Mouse (Mus musculus) WW6 (cell line): ENCODE measurements around the gene Phldb2.

Source experiments
- DNase-seq: peaks from one replicate; pipeline ENCODE4 v3.0.0-alpha.2; 2013; ENCODE audit warnings: low read depth, low spot score

The Phldb2 gene

GRCm38 (mm10) chr16:45841806-45842205, 111.6 kb downstream of the Phldb2 start:
- no peak for DNase-seq

DNA sequence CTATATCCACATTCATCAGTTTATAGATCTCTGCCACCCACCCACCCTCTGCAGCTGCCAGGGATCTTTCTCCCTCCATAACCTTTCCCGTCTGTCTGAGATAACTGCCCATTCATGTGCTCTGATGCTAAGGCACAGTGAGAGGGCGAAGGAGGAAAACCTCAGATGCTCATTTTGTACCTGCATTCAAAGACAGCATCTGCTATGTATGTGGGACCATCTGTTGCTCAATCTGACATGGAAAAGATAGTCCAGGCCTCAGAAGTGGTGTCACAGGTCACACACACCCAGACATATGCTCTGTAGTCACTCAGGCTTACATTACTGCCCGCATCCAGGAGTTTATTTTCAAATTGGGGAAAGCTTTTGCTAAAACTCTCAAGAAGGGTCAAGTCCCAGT, 112.4 kb downstream of the Phldb2 start:
- DNase-seq, result no peak

GRCm38 (mm10) chr16:45837541-45838342, 115.7 kb downstream of the Phldb2 start:
- DNase-seq, result no peak

DNA sequence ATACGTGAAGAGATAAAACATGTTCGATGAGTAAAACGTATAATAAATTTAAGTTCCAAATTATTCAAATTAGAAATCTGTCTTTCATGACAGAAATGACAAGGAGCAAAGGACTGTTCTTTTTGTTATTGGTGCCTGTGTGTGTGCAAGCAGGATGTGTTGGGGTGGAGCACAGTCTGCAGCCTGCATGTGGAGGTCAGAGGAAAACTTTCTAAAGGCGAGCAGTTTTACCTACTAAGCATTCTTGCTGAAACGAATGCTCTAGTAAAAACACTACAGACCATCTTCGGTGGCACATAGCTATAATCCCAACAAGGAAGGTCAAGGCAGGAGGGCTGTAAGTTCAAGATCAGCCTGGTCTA, 120.7 kb downstream of the Phldb2 start:
- DNase-seq, result no peak

GRCm38 (mm10) chr16:45832061-45832746, 121.2 kb downstream of the Phldb2 start:
- no peak for DNase-seq

DNA sequence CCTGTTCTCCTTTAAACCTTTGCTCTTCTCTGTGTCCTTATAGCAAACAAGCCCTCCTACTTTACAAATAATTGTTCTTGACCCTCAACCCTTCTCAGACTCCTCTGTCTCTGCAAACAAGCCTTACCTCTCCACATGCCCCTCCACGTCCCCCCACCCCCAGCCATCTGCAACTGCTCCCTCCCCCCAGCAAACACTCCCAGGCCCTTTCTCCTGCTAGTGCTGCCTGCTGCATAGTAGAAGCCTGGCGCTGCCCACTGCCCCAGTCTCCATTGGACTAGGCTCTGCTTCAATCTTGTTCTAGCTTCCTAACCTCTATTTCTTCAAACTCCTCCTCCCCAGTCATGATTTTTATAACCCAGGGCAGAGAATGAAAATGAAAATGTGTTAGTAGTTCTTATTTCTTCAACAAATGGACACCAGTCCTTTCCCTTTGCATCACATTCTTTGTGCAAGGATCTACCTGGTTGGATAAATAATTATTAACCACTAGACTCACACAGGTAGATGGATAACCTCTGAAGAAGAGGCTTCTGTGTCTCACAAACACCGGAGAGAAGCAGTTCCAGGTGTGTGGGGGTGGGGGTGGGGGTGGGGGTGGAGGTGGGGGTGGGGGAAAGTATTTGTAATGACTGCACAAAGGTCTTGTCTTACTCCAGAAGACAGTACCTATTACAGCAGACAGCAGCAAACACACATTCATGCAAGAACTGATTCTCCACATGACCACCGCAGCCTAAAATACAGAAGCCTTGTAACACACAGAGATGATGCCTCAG, 122.1 kb downstream of the Phldb2 start:
- DNase-seq, result no peak

GRCm38 (mm10) chr16:45830096-45830866, 123.1 kb downstream of the Phldb2 start:
- DNase-seq, result no peak

DNA sequence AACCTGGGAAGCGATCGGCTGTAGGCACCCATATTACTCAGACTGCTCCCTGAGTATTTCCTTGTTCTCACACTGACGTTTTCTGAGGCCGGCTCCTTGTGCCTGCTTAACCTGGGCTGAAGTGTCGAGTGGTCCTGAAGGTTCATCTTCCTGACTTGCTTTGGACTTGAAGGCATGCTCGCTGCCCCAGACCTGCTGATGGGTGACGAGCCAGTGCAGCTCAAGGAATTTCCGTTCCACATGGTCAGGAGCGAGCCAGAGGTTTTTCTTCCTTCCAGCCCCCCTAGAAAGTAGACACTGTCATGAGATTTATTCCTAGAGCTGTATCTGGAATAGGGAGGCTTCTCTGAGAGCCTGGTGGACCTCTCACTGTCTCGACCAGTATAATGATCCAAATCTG, 128.1 kb downstream of the Phldb2 start:
- DNase-seq, result no peak

GRCm38 (mm10) chr16:45824025-45824424, 129.4 kb downstream of the Phldb2 start:
- no peak for DNase-seq

DNA sequence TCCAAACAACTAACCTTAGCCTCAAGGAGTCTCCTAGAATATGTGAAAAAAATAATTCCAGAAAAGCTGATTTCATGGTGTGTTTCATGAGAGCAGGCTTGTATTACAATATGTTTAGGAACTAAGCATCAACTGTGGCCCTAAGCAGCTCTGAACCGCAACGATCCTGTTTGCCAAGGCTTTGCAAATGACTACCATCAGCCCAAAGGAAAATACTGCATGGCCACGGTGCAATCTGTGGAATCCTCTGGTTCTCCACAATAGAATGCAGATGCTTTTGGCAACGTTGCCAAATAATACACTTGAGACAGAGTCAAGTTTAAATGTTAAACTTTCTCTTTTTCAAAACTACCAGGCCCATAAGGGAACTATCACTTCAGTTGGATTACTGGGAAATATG, 133.5 kb downstream of the Phldb2 start:
- DNase-seq, result no peak

- no peak for DNase-seq
Measured at GRCm38 (mm10) chr16:45817795-45818194, 135.6 kb downstream of the Phldb2 start.

- DNase-seq, result no peak
Measured at GRCm38 (mm10) chr16:45816670-45817069, 136.7 kb downstream of the Phldb2 start.

DNA sequence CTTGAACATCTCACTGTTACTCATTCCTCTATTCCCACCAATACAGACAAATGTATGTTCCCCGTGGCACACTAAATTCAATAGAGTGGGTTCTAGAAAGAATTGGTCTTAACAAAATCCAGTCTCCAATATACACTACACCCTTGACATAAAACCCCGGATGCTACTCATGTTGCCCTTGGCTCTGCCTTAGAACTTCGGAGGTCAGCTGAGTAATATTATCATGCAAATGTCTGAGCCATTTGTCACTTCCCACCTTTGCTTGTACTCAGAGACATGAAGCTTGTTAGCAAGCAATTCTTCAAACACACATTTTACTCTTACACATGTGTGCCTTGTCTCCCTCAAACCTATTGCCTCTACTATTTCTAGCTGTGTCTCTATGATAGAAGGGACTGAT, 138.8 kb downstream of the Phldb2 start:
- no peak for DNase-seq

DNA sequence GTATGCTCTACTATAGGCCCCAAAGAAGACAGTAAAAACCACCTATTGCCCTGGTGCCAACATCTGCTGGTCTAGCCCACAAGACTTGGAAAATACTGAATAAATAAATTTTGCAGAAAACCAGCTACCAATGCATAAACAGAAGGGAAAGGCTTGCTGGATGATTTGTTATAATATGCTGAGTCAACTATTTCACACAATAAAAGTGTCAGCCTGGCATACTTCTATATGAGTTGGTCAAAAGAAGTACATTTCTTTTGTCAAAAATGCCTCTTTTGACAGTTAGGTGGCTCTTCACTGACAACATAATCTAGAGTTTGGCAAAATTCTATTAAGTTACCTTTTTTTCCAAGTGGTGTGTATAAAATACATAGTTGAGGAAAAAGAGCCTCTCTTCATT, 141.6 kb downstream of the Phldb2 start:
- no peak for DNase-seq

DNA sequence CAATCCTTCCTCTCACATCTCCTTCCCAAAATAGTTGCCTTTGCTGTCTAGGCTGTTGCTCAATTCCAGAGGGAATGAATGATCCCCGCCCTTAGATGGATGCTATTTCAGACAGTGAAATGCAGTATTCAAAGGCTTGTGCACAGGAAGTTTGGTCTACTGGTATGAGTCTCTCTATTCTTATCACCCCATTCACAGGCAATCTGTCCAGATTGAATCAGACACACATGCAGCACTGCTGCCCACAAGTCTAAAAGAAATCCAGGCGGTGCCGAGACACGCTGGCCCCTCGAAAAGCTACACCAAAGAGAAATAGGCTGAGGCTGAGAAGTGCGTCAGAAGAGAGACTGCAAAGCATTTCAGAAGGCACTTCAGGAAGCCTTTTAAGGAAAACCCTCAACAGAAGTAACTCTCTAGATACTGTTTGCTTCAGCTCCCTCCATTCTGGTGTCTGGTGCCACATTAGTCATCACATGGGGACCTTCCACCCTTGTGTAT, 142.5 kb downstream of the Phldb2 start:
- no peak for DNase-seq

DNA sequence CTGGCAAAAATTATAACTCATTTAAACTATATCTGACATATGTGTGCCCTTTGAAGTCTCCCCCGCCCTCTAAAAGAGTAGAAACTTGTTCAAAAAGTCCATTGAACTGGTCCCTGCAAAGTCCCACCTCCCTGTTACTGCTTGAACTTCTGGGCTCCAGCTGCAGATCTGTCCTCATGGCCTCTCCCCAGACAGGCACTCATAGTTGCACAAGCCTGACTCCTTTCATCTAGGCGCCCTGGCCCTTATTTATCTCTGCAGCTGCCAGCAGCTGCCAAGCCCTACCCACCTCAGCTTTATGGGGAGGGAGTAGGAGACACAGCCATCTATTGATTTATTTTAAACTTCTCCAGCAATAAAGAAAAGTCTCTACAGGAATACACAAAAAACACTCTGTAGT, 143.2 kb downstream of the Phldb2 start:
- DNase-seq, result no peak

DNA sequence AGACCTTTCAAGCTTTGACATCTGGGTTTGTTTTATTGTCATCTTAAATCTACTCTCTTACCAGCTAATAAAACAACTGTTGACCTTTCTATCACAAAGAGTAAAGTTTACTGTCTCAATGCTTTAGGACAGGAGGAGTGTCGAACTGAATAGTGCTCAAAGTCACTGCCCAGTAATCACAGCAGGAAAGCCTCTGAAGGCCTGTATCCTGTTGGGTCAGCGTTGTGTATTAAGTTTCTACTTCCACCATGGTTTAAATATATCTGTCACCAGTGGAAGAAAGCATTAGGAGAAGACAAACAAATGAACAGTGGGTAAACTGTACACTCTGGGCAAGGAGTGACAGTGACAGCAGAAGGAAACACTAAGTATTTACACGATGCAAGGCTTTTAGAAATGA, 148.7 kb downstream of the Phldb2 start:
- DNase-seq, result no peak

- no peak for DNase-seq
Measured at GRCm38 (mm10) chr16:45800406-45800805, 153.0 kb downstream of the Phldb2 start.

- no peak for DNase-seq
Measured at GRCm38 (mm10) chr16:45799150-45799549, 154.2 kb downstream of the Phldb2 start.

- no peak for DNase-seq
Measured at GRCm38 (mm10) chr16:45798591-45798990, 154.8 kb downstream of the Phldb2 start.

GRCm38 (mm10) chr16:45796815-45797214, 156.6 kb downstream of the Phldb2 start:
- DNase-seq, result no peak
